Mouse (Mus musculus): Measurements from ENCODE around the gene Topbp1. TPM values are rescaled to one million over a fixed set of nuclear protein-coding genes. Genes with fewer than 3 reads are reported as not detected.
"Not testable (repeated sequence)": the region's sequence is repeated elsewhere in the genome, so short reads cannot be mapped to it uniquely, and the experiment has no call there.

Gene Topbp1
- polyA plus RNA-seq, 1 experiment from 2014 or later = 55.9 TPM

GRCm38 (mm10) chr9:103302666-103303065 lies 2.3 kb upstream of the Topbp1 start:
- Histone ChIP-seq H3K4me1 (replicated peaks) (peaks cover 29% of the 10 kb centered on the region), H3K4me3 (no peak overlapping the region), H3K36me3 (peaks cover 12% of the 10 kb centered on the region), H3K9me3 (no peaks in the 10 kb centered on the region), H3K27ac (no peak overlapping the region), H3K27me3 (ENCODE audit: insufficient read depth, poor library complexity, severe bottlenecking) (no peaks in the 10 kb centered on the region)
- WGBS = 63% methylated on average over 3 of the region's 3 CpGs
- DNase-seq (ENCODE audit: low spot score) = peak; percentile 54

DNA sequence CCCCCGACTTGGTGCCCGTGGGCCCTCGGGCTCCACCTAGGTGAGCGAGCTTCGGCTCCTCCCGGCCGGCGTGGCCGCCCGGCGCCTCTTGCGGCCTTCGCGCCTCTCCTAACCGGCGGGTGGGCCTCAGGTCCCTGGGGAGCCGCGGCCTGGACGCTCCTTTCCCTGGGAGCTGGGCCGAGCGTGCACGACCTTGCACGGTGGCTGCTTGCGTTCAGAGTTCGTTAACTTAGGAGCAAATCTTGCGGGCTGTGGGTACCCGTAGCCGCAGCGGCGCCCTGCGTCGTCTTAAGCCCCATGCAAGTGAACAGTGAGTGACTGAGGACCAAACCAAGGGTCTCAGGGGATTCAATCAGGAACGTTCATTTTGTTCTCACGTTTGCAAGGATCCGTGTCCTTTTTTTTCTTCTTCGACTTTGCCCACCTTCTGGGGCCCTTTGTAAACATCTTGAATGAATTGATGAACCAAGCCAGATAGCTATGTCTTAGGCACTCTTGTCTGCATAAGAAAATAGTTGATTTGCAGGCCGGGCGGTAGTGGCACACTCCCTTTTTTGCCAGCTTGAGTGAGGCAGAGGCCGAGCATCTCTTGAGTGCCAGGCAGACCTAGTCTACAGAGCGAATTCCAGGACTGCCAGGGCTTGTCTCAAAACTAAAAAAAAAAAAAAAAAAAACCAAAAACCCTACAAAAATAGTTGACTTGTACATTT lies 472 bp downstream of the Topbp1 start:
- peak overlapping the region; percentile 96 for H3K27ac ChIP-seq
- under 1% methylated on average over 40 of the region's 40 CpGs for WGBS

GRCm38 (mm10) chr9:103309832-103310231 lies 4.8 kb downstream of the Topbp1 start:
- Histone ChIP-seq H3K27me3 (ENCODE audit: insufficient read depth, poor library complexity, severe bottlenecking) (no peaks in the 10 kb centered on the region), H3K9me3 (no peaks in the 10 kb centered on the region), H3K27ac (no peak overlapping the region), H3K4me3 (no peak overlapping the region), H3K4me1 (replicated peaks) (peaks cover 31% of the 10 kb centered on the region), H3K36me3 (peaks cover 83% of the 10 kb centered on the region)
- WGBS = 90% methylated on average over 6 of the region's 6 CpGs
- DNase-seq (ENCODE audit: low spot score) = no peak

More for the DNA sequence above, 472 bp downstream of the Topbp1 start:
- H3K36me3 ChIP-seq = peaks cover 40% of the 10 kb centered on the region
- DNase-seq (ENCODE audit: low spot score) = no peak
- no peaks in the 10 kb centered on the region for H3K27me3 ChIP-seq (ENCODE audit: insufficient read depth, poor library complexity, severe bottlenecking)
- peaks cover 36% of the 10 kb centered on the region for H3K4me1 ChIP-seq (replicated peaks)
- H3K9me3 ChIP-seq = no peaks in the 10 kb centered on the region
- peak overlapping the region; percentile 77 for H3K4me3 ChIP-seq

- H3K9me3 ChIP-seq = no peaks in the 10 kb centered on the region
- no peak for DNase-seq (ENCODE audit: low spot score)
- H3K4me3 ChIP-seq = no peak overlapping the region
- H3K27ac ChIP-seq = no peak overlapping the region
- H3K4me1 ChIP-seq (replicated peaks) = no peaks in the 10 kb centered on the region
- no peaks in the 10 kb centered on the region for H3K27me3 ChIP-seq (ENCODE audit: insufficient read depth, poor library complexity, severe bottlenecking)
- peaks cover 100% of the 10 kb centered on the region for H3K36me3 ChIP-seq
- 85% methylated on average over 1 of the region's 2 CpGs for WGBS
Measured at GRCm38 (mm10) chr9:103324678-103325077, 19.7 kb downstream of the Topbp1 start.

DNA sequence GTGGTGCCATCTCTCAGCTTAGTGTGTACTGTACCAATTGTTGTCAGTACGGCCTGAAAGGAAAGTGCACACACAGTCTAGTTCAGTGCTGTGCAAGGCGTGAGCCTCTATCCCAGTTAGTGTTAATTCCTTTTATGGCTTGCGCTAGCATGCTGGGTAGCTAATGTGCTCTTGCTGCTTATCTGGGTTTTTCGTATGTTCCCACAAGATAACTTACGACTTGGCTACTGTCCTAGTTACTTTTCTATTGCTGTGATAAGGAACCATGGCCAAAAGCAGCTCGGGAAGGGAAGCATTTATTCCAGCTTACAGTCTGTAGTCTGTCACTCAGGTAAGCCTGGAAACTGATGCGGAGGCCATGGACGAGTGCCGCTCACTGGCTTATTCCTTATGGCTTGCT lies 21.4 kb downstream of the Topbp1 start:
- Histone ChIP-seq H3K9me3 (no peaks in the 10 kb centered on the region), H3K4me3 (no peak overlapping the region), H3K27me3 (ENCODE audit: insufficient read depth, poor library complexity, severe bottlenecking) (no peaks in the 10 kb centered on the region), H3K36me3 (peaks cover 98% of the 10 kb centered on the region), H3K27ac (no peak overlapping the region), H3K4me1 (replicated peaks) (no peaks in the 10 kb centered on the region)
- no peak for DNase-seq (ENCODE audit: low spot score)
- WGBS = 93% methylated on average over 9 of the region's 9 CpGs

DNA sequence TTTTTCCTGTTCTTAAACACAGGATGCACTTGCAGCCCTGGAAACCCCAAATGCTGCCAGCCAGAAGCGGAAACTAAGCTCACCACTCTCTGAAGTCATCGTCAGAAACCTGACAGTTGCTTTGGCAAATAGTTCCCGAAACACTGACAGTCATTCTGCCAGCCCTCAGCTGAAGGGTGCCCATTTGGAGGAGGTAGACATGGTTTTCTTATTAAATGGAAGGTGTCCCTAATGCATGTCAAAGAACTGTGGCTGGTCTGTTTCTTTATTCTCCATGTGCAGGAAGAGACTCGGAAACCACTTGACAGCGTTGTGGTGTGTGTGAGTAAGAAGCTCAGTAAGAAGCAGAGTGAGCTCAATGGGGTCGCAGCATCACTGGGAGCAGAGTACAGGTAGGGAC lies 27.6 kb downstream of the Topbp1 start:
- peaks cover 98% of the 10 kb centered on the region for H3K36me3 ChIP-seq
- 92% methylated on average over 6 of the region's 6 CpGs for WGBS

GRCm38 (mm10) chr9:103336912-103337311 lies 31.9 kb downstream of the Topbp1 start:
- Histone ChIP-seq H3K4me3 (no peak overlapping the region), H3K36me3 (peaks cover 98% of the 10 kb centered on the region), H3K27ac (no peak overlapping the region), H3K4me1 (replicated peaks) (no peaks in the 10 kb centered on the region), H3K27me3 (ENCODE audit: insufficient read depth, poor library complexity, severe bottlenecking) (no peaks in the 10 kb centered on the region), H3K9me3 (no peaks in the 10 kb centered on the region)
- DNase-seq (ENCODE audit: low spot score) = no peak

More for the DNA sequence above, 27.6 kb downstream of the Topbp1 start:
- no peaks in the 10 kb centered on the region for H3K27me3 ChIP-seq (ENCODE audit: insufficient read depth, poor library complexity, severe bottlenecking)
- no peaks in the 10 kb centered on the region for H3K9me3 ChIP-seq
- no peak for DNase-seq (ENCODE audit: low spot score)
- no peaks in the 10 kb centered on the region for H3K4me1 ChIP-seq (replicated peaks)
- no peak overlapping the region for H3K4me3 ChIP-seq
- no peak overlapping the region for H3K27ac ChIP-seq

GRCm38 (mm10) chr9:103347045-103347444 lies 42.0 kb downstream of the Topbp1 start:
- no peak for DNase-seq (ENCODE audit: low spot score)
- 92% methylated on average over 4 of the region's 4 CpGs for WGBS
- Histone ChIP-seq H3K4me1 (replicated peaks) (no peaks in the 10 kb centered on the region), H3K27ac (no peak overlapping the region), H3K9me3 (no peaks in the 10 kb centered on the region), H3K4me3 (no peak overlapping the region), H3K36me3 (peaks cover 97% of the 10 kb centered on the region), H3K27me3 (ENCODE audit: insufficient read depth, poor library complexity, severe bottlenecking) (no peaks in the 10 kb centered on the region)

DNA sequence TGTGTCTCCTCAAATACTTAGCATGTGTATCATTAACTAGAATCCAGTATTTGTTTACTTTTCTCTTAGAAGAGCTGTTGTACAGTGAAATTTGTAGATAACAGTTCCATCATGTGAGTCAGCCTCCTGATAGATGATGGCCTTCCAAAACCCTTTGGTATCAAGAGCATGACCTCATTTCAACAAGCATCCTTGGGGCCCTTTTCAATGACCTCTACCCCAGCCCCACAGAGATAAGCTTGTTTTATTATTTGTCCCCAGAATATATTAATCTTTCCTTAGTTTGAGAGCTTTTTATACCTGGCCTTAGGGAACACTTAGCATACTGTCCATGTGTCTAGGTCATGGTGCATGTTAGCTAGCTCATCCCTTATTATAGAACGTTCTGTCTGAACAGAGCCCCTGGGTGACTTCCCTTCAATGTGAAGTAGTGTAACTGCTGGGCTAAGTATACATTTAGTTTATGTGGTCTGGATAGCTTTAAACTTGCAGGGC lies 43.0 kb downstream of the Topbp1 start:
- H3K27ac ChIP-seq = no peak overlapping the region
- peaks cover 96% of the 10 kb centered on the region for H3K36me3 ChIP-seq
- WGBS = 90% methylated on average over 1 of the region's 1 CpGs

GRCm38 (mm10) chr9:103348791-103349190 lies 43.8 kb downstream of the Topbp1 start:
- no peak overlapping the region for H3K27ac ChIP-seq
- no peaks in the 10 kb centered on the region for H3K27me3 ChIP-seq (ENCODE audit: insufficient read depth, poor library complexity, severe bottlenecking)
- no peaks in the 10 kb centered on the region for H3K9me3 ChIP-seq
- no peak overlapping the region for H3K4me3 ChIP-seq
- DNase-seq (ENCODE audit: low spot score) = no peak
- H3K4me1 ChIP-seq (replicated peaks) = no peaks in the 10 kb centered on the region
- H3K36me3 ChIP-seq = peaks cover 95% of the 10 kb centered on the region

More for the DNA sequence above, 43.0 kb downstream of the Topbp1 start:
- H3K27me3 ChIP-seq (ENCODE audit: insufficient read depth, poor library complexity, severe bottlenecking) = no peaks in the 10 kb centered on the region
- no peak for DNase-seq (ENCODE audit: low spot score)
- no peaks in the 10 kb centered on the region for H3K4me1 ChIP-seq (replicated peaks)
- H3K4me3 ChIP-seq = no peak overlapping the region
- no peaks in the 10 kb centered on the region for H3K9me3 ChIP-seq

GRCm38 (mm10) chr9:103353500-103354260 lies 48.7 kb downstream of the Topbp1 start:
- not testable (repeated sequence) for H3K27ac ChIP-seq; H3K4me3 ChIP-seq; H3K27me3 ChIP-seq (ENCODE audit: insufficient read depth, poor library complexity, severe bottlenecking); H3K9me3 ChIP-seq; DNase-seq (ENCODE audit: low spot score); H3K4me1 ChIP-seq (replicated peaks)
- 91% methylated on average over 7 of the region's 7 CpGs for WGBS
- H3K36me3 ChIP-seq = peaks cover 86% of the 10 kb centered on the region

DNA sequence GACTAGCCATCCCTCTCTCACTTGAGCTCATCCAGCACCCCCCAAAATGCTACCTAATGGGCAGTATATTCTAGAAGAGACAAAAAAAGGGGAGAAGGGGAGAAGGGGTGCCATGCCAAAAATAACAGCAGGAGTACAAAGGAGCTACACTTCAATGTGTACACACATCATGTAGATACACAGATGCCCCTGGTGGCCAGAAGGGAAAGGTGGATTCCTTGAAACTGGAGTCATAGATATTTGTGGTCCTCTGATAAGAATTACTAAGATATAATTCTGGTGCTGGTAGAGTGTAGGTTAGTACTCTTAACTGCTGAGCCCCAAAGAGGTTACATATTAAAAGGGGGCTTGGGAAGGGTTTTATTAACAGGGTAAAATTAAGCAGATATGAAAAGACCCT lies 52.9 kb downstream of the Topbp1 start:
- Histone ChIP-seq H3K27ac (no peak overlapping the region), H3K27me3 (ENCODE audit: insufficient read depth, poor library complexity, severe bottlenecking) (no peaks in the 10 kb centered on the region), H3K4me3 (no peak overlapping the region), H3K9me3 (no peaks in the 10 kb centered on the region), H3K36me3 (peaks cover 88% of the 10 kb centered on the region), H3K4me1 (replicated peaks) (peaks cover 8% of the 10 kb centered on the region; the same call in 1 of the 2 replicates)
- no peak for DNase-seq (ENCODE audit: low spot score)

DNA sequence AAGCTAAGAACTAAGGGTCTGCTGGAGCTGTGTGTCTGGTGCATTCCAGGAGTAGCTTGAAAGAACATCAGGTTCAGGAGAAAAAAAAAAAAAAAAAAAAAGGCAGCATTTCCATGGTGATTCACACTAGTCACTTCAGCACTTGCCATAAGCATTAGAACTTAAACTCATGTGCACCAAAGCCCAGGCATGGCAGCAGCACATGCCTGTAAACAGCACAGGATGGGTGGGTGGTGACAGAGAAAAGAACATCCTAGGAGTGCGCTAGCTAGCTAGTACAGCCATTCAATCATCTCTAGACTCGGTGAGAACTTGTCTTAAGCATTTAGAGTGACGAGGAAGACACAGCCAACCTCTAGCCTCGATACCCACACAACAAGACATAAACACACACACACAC lies 53.5 kb downstream of the Topbp1 start:
- no peak overlapping the region for H3K27ac ChIP-seq
- H3K36me3 ChIP-seq = peaks cover 89% of the 10 kb centered on the region
- 89% methylated on average over 4 of the region's 4 CpGs for whole genome bisulfite sequencing
- H3K4me3 ChIP-seq = no peak overlapping the region
- no peaks in the 10 kb centered on the region for H3K27me3 ChIP-seq (ENCODE audit: insufficient read depth, poor library complexity, severe bottlenecking)
- H3K4me1 ChIP-seq (replicated peaks) = peaks cover 14% of the 10 kb centered on the region
- no peak for DNase-seq (ENCODE audit: low spot score)
- H3K9me3 ChIP-seq = no peaks in the 10 kb centered on the region

Measured in hindbrain, embryonic 10.5 days (tissue).